Mouse (Mus musculus): ENCODE results near the gene Ehd4. TPM values are rescaled to one million over a fixed set of nuclear protein-coding genes. Genes with fewer than 3 reads are reported as not detected.

Ehd4 gene
- total RNA-seq, 2 experiments from 2014 or later = 9.7 to 9.8 TPM

- no peak for DNase-seq (ENCODE audit: low spot score in 2 of 2)
These were observed 110.3 kb downstream of the Ehd4 start for GRCm38 (mm10) chr2:120044101-120044603.

GRCm38 (mm10) chr2:120040991-120041390 is 113.4 kb downstream of the Ehd4 start:
- DNase-seq (ENCODE audit: low spot score in 2 of 2) = no peak

Other genes starting within 250 kb of the Ehd4 start
- 10 to 100 TPM; 55.3 to 57.7 TPM for gene Mapkbp1, start 181.9 kb downstream of the Ehd4 start, total RNA-seq (2021)
- 1 to 10 TPM; 5.3 to 6.3 TPM for gene Jmjd7, start 127.1 kb downstream of the Ehd4 start, total RNA-seq (2021)
- gene Gm28042, start 127.1 kb downstream of the Ehd4 start, total RNA-seq (2021) = 1 to 10 TPM; 1.1 to 1.8 TPM
- 1 to 10 TPM; 4.9 TPM for gene Pla2g4b, start 121.2 kb downstream of the Ehd4 start, total RNA-seq (2021)
- 1 to 10 TPM; 8.4 to 9.3 TPM for gene Pla2g4e, start 90.7 kb upstream of the Ehd4 start, total RNA-seq (2021)
- gene Pla2g4d, start 134.6 kb upstream of the Ehd4 start, total RNA-seq (2021) = under 1 TPM in 1 of 2 experiments, not detected in 1; 0.12 TPM
- gene Pla2g4f, start 159.6 kb upstream of the Ehd4 start, total RNA-seq (2021) = under 1 TPM in 1 of 2 experiments, not detected in 1; 0.17 TPM
- gene Vps39, start 198.5 kb upstream of the Ehd4 start, total RNA-seq (2021) = 10 to 100 TPM; 59.3 to 66.2 TPM
- gene Ganc, start 249.3 kb upstream of the Ehd4 start, total RNA-seq (2021) = 10 to 100 TPM; 11.4 to 12.1 TPM
- 10 to 100 TPM; 34.3 to 37.2 TPM for gene Tmem87a, start 249.5 kb upstream of the Ehd4 start, total RNA-seq (2021)

Data from layer of hippocampus, postnatal 14 days (tissue).